Mouse (Mus musculus) myocyte (in vitro differentiated cells): ENCODE data around the gene Tfrc. TPM values are rescaled to one million over a fixed set of nuclear protein-coding genes. Genes with fewer than 3 reads are reported as not detected.

Experiments
- H3K27me3 ChIP-seq: one replicate; pipeline ENCODE4 v1.6.1; 2011; ENCODE audit not compliant: control insufficient read depth, insufficient read depth, insufficient read length
- H3K36me3 ChIP-seq: one replicate; pipeline ENCODE4 v1.6.1; 2011; ENCODE audit not compliant: control insufficient read depth, insufficient read depth
- H3K4me2 ChIP-seq: one replicate; pipeline ENCODE4 v1.6.1; 2011; ENCODE audit warnings: low read depth, control low read depth
- H3K4me3 ChIP-seq: one replicate; pipeline ENCODE4 v1.5.1; 2011; ENCODE audit warnings: mild to moderate bottlenecking, control low read depth, moderate library complexity
- H3K79me2 ChIP-seq: one replicate; pipeline ENCODE4 v1.6.1; 2011; ENCODE audit not compliant: control insufficient read depth, insufficient read depth
- H3ac ChIP-seq: one replicate; pipeline ENCODE4 v1.6.1; 2011; ENCODE audit not compliant: control insufficient read depth, insufficient read length
- CEBPB ChIP-seq: IDR thresholded peaks from 2 replicates; pipeline ENCODE4 v1.6.1; 2011; ENCODE audit warnings: mild to moderate bottlenecking, moderate library complexity; ENCODE audit not compliant: poor library complexity, insufficient read depth, severe bottlenecking
- E2F4 ChIP-seq: IDR thresholded peaks from one replicate; pipeline ENCODE4 v1.6.1; 2011; ENCODE audit warnings: mild to moderate bottlenecking, control low read depth, moderate library complexity; ENCODE audit not compliant: insufficient read depth
- MAX ChIP-seq: IDR thresholded peaks from one replicate; pipeline ENCODE4 v1.6.1; 2011; ENCODE audit warnings: low read depth, mild to moderate bottlenecking, control low read depth
- MYOD1 ChIP-seq, 3 experiments: IDR thresholded peaks; one replicate each; pipeline ENCODE4 v1.6.1; 2011; ENCODE audit warnings: control low read depth in 2 of 3, low read depth in 2 of 3, mild to moderate bottlenecking in 2 of 3, moderate library complexity in 1 of 3; ENCODE audit not compliant: insufficient read length in 2 of 3, control insufficient read depth in 1 of 3
- MYOG ChIP-seq, 3 experiments: IDR thresholded peaks; one replicate each; pipeline ENCODE4 v1.6.1; 2011; ENCODE audit warnings: control low read depth in 2 of 3, low read depth in 2 of 3, mild to moderate bottlenecking in 2 of 3; ENCODE audit not compliant: insufficient read length in 2 of 3, control insufficient read depth in 1 of 3, insufficient read depth in 1 of 3
- POLR2A ChIP-seq: IDR thresholded peaks from one replicate; pipeline ENCODE4 v1.6.1; 2011; ENCODE audit warnings: low read depth, mild to moderate bottlenecking, control low read depth, moderate library complexity; ENCODE audit not compliant: insufficient read length
- POLR2AphosphoS2 ChIP-seq: IDR thresholded peaks from one replicate; pipeline ENCODE4 v1.6.1; 2011; ENCODE audit warnings: low read depth, control low read depth; ENCODE audit not compliant: insufficient read length
- REST ChIP-seq: IDR thresholded peaks from one replicate; pipeline ENCODE4 v1.6.1; 2011; ENCODE audit warnings: mild to moderate bottlenecking, control low read depth, moderate library complexity; ENCODE audit not compliant: insufficient read depth, insufficient read length
- SRF ChIP-seq: IDR thresholded peaks from one replicate; pipeline ENCODE4 v1.6.1; 2011; ENCODE audit warnings: low read depth; ENCODE audit not compliant: control insufficient read depth, insufficient read length
- TCF12 ChIP-seq: IDR thresholded peaks from one replicate; pipeline ENCODE4 v1.6.1; 2011; ENCODE audit warnings: mild to moderate bottlenecking, control low read depth; ENCODE audit not compliant: poor library complexity, insufficient read depth, severe bottlenecking
- TCF3 ChIP-seq: IDR thresholded peaks from one replicate; pipeline ENCODE4 v1.6.1; 2011; ENCODE audit warnings: low read depth, control low read depth; ENCODE audit not compliant: insufficient read length
- USF1 ChIP-seq: IDR thresholded peaks from one replicate; pipeline ENCODE4 v1.6.1; 2011; ENCODE audit warnings: low read depth, mild to moderate bottlenecking, control low read depth, moderate library complexity
- polyA plus RNA-seq: library from polyadenylated mRNA; unstranded; fragments of >200 nt; fragmentation: generic; extraction: Trizol; gene quantifications from one replicate; pipeline ENCODE4 v1.2.1, GENCODE M21; 2012; ENCODE audit warnings: missing spikeins

Gene Tfrc
- polyA plus RNA-seq, 1 experiment: 55.4 TPM

GRCm38 (mm10) chr16:32568401-32568800, 40.3 kb upstream of the Tfrc start:
- Histone ChIP-seq H3K79me2 (no peaks in the 10 kb centered on the region), H3K27me3 (no peaks in the 10 kb centered on the region), H3K4me2 (no peak overlapping the region), H3ac (no peak overlapping the region), H3K4me3 (no peak overlapping the region), H3K36me3 (no peaks in the 10 kb centered on the region)
- TF ChIP-seq CEBPB (no peak), TCF3 (no peak), POLR2A (no peak), TCF12 (no peak), MYOG (IDR thresholded peaks at IDR 0.05; ENCODE audit: control insufficient read depth in 1 of 3, insufficient read depth in 1 of 3, insufficient read length in 2 of 3, low read depth in 2 of 3) (no peak), POLR2AphosphoS2 (no peak), MAX (no peak), USF1 (no peak), SRF (no peak)

- Histone ChIP-seq H3K27me3 (no peaks in the 10 kb centered on the region), H3K4me2 (no peak overlapping the region), H3K36me3 (no peaks in the 10 kb centered on the region), H3K79me2 (no peaks in the 10 kb centered on the region), H3ac (no peak overlapping the region), H3K4me3 (no peak overlapping the region)
- TF ChIP-seq POLR2AphosphoS2 (no peak), MYOG (IDR thresholded peaks at IDR 0.05; ENCODE audit: control insufficient read depth in 1 of 3, insufficient read depth in 1 of 3, insufficient read length in 2 of 3, low read depth in 2 of 3) (no peak), REST (no peak), E2F4 (no peak), SRF (no peak), CEBPB (no peak), POLR2A (no peak), TCF3 (no peak), MYOD1 (IDR thresholded peaks at IDR 0.05; ENCODE audit: control insufficient read depth in 1 of 3, insufficient read length in 2 of 3, low read depth in 2 of 3) (no peak), MAX (no peak), USF1 (no peak), TCF12 (no peak)
These were observed 38.7 kb upstream of the Tfrc start for GRCm38 (mm10) chr16:32570042-32570441.

DNA sequence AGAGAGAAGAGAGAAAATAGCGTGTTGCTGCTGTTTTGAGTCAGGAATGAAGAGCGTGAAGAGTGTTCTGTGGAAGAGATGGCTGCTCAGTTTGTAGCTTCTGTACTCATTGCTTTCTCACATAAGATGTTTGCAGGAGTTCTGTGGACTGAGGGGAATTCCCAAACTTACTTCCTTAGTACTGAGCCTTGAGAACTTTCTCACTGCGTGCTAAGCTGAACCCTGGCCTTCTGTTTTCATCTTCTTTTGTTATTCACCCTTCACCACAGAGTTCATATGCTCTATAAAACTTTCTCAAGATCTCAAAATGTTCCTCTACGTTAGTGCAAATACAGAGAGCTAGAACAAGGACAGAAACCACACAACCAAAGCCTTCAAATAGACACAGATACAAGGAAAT, 36.2 kb upstream of the Tfrc start:
- no peak for TF ChIP-seq POLR2AphosphoS2
- TF ChIP-seq USF1: no peak
- no peak for TF ChIP-seq MYOG (IDR thresholded peaks at IDR 0.05; ENCODE audit: control insufficient read depth in 1 of 3, insufficient read depth in 1 of 3, insufficient read length in 2 of 3, low read depth in 2 of 3)
- Histone ChIP-seq H3K27me3 (no peaks in the 10 kb centered on the region), H3K79me2 (no peaks in the 10 kb centered on the region), H3K4me2 (no peak overlapping the region), H3K4me3 (no peak overlapping the region), H3K36me3 (no peaks in the 10 kb centered on the region), H3ac (no peak overlapping the region)

DNA sequence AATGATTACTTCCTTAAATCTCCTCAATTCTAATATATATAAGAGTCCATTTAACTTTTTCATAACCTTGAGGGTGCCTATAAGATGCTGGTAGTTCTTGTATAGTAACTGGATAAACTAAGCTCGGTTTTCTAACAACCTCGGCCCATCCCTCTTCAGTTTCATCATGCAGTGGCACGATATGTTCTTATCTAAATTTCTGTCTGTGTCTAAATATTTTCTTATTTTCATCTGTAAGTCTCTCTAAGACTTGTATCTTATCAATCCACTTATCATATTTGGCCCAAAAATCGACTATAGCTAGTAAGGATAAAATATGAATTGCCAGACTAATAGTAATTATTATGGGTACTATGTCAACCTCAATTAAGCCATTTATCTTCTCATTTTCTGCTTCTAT, 22.2 kb upstream of the Tfrc start:
- H3K36me3 ChIP-seq: no peaks in the 10 kb centered on the region
- H3K79me2 ChIP-seq: no peaks in the 10 kb centered on the region
- no peak for TF ChIP-seq CEBPB
- TF ChIP-seq POLR2A: no peak
- TF ChIP-seq USF1: no peak
- H3ac ChIP-seq: no peak overlapping the region
- no peak overlapping the region for H3K4me3 ChIP-seq
- peaks cover 21% of the 10 kb centered on the region for H3K27me3 ChIP-seq
- H3K4me2 ChIP-seq: no peak overlapping the region

- Histone ChIP-seq H3K27me3 (peaks cover 40% of the 10 kb centered on the region), H3K4me3 (no peak overlapping the region), H3K4me2 (no peak overlapping the region), H3K36me3 (no peaks in the 10 kb centered on the region), H3K79me2 (no peaks in the 10 kb centered on the region), H3ac (no peak overlapping the region)
- TF ChIP-seq SRF: no peak
- no peak for TF ChIP-seq POLR2A
- no peak for TF ChIP-seq MYOD1 (IDR thresholded peaks at IDR 0.05; ENCODE audit: control insufficient read depth in 1 of 3, insufficient read length in 2 of 3, low read depth in 2 of 3)
- TF ChIP-seq USF1: no peak
- no peak for TF ChIP-seq MAX
- no peak for TF ChIP-seq POLR2AphosphoS2
- TF ChIP-seq MYOG (IDR thresholded peaks at IDR 0.05; ENCODE audit: control insufficient read depth in 1 of 3, insufficient read depth in 1 of 3, insufficient read length in 2 of 3, low read depth in 2 of 3): no peak
- TF ChIP-seq CEBPB: no peak
These were observed 20.2 kb upstream of the Tfrc start for GRCm38 (mm10) chr16:32588568-32588967.

GRCm38 (mm10) chr16:32591521-32591920, 17.2 kb upstream of the Tfrc start:
- Histone ChIP-seq H3ac (no peak overlapping the region), H3K4me2 (no peak overlapping the region), H3K79me2 (no peaks in the 10 kb centered on the region), H3K36me3 (no peaks in the 10 kb centered on the region), H3K27me3 (peaks cover 44% of the 10 kb centered on the region), H3K4me3 (no peak overlapping the region)
- TF ChIP-seq E2F4 (no peak), POLR2A (no peak), REST (no peak), USF1 (no peak), POLR2AphosphoS2 (no peak)
